Mouse (Mus musculus) urinary bladder, postnatal 36 days (tissue): ENCODE data around the gene Socs3.

Experiments used
- DNase-seq, 2 experiments: peaks; one replicate each; pipeline ENCODE4 v3.0.0; 2022; ENCODE audit warnings: low spot score in 2 of 2, mixed read lengths in 1 of 2

Socs3 gene

DNA sequence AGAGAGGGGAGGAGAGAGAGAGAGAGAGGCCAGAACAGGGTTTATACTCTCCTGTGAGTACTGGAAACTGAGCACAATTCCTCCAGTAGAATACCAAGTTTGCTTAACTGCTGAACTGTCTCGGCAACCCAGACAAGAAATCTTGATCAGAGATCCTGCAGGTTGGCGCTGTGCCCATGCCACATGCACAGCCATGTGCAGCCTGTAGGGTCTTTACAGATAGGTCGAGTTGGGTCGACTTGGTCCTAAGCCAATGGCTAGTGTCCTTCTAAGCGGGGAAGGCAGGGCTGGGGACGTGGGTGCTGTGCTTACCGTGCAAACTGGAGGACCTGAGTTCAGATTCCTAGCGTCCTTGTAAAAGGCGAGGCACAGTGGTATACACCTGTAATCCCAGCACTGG is 15.0 kb downstream of the Socs3 start:
- DNase-seq: no peak

- no peak for DNase-seq
Measured at GRCm38 (mm10) chr11:117954094-117954493, 15.8 kb downstream of the Socs3 start.

GRCm38 (mm10) chr11:117952174-117952933 is 17.5 kb downstream of the Socs3 start:
- no peak for DNase-seq

DNA sequence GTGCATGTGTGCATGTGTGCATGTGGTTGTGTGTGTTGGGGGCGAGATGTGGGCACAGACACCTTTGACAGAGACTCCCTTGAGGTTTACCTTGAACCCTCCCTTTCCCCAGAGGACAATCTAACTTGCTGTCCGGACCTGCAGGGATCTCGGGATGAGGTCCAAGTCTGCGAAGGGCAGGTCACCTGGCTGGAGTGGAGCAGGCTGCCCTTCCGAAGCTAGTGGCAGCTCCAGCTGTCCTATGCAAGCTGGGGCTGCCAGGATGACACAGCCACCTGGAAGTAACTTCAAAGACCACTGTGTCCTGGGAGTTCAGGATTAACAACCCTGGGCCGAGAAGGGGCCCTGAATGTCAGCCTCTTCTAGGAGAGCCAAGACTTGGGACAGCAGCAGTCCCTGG is 18.5 kb downstream of the Socs3 start:
- DNase-seq: no peak

GRCm38 (mm10) chr11:117949392-117950091 is 20.3 kb downstream of the Socs3 start:
- DNase-seq: peak; percentile 72 to 85

DNA sequence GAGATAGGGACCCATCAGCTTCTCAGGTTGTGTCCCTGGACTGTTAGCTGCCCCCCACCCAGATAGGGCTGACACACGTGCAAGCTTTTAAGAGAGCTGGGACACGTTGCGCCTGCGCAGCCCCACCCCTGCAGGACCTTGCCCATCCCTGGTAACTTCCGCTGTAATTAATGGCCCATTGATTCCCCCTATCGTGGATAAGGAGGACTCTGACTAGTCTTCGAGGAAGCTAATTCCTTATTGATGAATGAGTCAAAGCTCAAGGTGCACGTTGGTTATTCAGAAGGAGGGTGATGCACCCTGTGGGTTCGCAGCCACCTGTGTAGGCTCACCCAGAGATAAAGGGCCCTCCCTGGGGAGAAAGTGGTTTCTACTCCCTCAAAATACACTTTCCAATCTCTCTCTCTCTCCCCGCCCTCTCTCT is 22.8 kb downstream of the Socs3 start:
- DNase-seq: no peak

DNA sequence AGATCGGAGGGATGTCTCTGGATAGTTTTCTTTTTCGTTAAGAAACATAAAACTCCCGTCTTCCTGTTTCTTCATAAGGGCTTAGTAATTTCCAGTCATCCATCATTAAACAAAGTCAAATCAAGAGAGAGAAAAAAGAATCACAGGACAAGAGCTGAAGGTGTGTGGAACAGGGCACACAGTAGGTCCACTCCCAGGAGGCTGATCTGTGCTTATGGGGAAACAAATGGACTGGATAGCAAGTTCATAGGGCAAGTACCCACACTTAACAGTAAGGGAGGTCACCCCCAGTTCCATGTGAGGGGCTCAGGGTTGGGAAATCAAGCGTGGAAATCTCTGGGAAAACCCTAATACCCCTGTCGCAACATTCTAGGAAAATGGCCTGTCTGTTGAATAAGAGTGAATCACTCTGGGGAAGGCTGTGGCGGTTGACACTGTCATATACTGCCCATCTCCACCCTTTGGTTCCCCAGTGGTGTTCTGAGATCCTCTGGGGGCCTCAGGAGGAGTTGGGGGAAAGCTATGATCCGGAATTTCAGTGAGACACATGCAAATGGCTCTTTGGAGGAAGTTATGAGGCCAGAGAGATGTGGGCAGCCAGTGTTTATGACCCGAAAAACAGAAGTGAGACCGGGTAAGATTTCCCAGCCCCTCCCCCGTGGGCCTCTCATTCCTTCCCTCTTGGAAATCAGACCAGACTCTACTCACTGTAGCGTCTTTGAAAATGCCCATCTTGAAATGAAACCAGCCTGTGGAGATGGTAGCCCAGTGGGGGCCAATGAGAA is 23.5 kb downstream of the Socs3 start:
- no peak for DNase-seq

DNA sequence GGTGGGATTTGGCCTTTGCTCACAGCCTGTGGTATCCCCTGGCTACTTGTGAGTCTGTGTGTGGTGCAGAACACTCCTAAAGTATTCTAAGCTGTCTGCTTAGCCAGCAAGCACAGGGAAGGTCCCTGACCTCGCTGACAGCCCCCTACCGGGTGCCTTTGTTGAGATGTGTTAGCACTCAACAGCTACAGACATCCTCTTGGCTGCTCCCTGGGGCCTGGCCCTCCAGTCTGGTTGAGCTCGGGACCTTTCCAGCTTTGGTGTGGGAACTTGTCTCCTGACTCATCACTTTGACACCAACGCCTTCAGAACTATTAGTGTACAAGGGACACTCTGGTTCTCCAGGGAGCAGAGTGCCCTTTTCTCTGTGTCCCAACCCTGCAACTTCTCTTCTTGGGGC is 28.0 kb downstream of the Socs3 start:
- DNase-seq: peak in 1 of 2 experiments; percentile 26

DNA sequence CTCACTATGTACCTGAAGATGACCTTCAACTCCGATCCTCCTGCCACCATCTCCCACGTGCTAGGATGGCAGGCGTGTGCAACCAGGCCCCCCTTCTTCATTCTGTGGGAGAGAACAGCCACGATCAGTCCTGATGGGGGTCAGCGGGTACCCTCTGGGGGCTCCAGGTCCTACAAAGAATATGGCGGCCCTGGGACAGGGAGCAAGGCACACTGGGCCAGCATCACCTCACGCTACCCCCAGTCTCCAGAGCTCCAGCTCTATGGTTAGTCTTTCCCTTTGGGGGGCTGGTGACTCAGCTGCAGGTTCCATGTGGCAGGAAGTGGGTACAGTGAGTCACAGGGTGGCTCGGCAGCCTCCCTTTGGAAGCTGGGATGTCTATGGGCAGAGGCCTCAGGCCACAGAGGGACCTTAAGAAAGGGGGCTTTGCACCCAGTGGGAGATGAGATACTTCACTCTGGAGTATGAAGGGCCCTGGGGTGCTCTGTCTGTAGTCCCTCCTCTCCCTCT is 28.5 kb downstream of the Socs3 start:
- DNase-seq: no peak

DNA sequence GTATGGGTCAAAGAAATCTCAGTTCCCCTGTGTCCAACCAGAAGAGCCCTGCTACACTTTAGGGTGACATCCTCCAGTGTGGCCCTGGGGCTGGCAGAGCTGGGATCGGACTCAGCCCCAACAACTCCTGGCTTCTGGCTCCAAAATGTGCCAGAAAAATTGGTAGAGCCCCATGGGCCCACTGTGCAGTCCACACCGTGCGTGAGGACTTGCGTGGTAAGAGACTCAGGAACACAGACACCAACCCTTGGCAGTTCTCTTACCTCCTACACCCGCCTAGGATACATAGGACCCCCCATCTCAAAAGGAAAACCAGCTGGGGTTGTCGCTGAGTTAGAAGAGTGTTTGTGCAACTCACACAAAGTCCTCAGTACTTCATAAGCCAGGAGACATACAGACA is 29.0 kb downstream of the Socs3 start:
- no peak for DNase-seq

- peak; percentile 61 to 79 for DNase-seq
Measured at GRCm38 (mm10) chr11:117939741-117940285, 30.0 kb downstream of the Socs3 start.

DNA sequence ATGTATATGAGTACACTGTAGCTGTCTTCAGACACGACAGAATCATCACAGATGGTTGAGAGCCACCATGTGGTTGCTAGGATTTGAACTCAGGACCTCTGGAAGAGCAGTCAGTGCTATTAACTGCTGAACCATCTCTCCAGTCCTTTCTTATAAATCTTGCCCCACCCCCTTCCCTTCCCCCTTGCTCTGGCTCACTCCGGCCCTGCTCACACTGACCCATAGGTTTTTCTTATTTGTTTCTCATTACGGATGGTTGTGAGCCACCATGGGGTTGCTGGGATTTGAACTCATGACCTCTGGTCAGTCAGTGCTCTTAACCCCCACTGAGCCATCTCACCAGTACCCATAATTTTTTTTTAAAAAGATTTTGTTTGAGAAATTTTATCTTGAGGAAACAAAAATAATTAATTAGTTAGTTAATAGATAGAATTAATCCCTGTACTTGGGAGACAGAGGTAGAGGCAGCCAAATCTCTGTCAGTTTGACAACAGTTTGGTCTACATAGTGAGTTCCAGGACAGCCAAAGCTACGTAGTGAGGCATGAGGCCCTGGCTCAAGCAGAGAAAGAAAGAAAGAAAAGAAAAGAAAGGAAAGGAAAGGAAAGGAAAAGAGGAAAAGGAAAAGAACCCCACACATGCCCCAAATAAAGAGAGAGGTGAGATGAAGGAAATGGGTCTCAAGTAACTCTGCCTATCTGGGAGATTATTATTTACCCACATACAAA is 30.7 kb downstream of the Socs3 start:
- DNase-seq: no peak

- DNase-seq: peak; percentile 53 to 77
Measured at GRCm38 (mm10) chr11:117936202-117936601, 33.6 kb downstream of the Socs3 start.

DNA sequence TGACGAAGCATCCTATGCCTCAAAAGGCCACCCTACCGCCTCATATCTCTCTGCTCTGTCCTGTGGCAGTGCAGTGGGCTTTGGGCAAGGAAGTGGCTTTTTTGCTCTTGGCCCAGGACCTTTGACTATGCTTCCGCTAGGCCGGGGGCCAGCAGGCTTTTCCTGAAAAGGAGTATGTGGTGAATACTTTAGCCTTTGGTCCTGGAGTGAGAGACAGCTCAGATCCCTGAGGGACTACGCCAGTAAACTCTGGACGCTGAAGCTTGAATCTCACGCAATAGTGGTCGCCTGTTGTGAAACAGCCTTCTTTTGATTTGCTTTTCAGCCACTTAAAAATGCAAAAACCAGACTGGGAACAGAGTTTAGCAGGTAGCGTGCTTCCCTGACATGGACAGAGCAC is 34.2 kb downstream of the Socs3 start:
- DNase-seq: peak in 1 of 2 experiments; percentile 65

DNA sequence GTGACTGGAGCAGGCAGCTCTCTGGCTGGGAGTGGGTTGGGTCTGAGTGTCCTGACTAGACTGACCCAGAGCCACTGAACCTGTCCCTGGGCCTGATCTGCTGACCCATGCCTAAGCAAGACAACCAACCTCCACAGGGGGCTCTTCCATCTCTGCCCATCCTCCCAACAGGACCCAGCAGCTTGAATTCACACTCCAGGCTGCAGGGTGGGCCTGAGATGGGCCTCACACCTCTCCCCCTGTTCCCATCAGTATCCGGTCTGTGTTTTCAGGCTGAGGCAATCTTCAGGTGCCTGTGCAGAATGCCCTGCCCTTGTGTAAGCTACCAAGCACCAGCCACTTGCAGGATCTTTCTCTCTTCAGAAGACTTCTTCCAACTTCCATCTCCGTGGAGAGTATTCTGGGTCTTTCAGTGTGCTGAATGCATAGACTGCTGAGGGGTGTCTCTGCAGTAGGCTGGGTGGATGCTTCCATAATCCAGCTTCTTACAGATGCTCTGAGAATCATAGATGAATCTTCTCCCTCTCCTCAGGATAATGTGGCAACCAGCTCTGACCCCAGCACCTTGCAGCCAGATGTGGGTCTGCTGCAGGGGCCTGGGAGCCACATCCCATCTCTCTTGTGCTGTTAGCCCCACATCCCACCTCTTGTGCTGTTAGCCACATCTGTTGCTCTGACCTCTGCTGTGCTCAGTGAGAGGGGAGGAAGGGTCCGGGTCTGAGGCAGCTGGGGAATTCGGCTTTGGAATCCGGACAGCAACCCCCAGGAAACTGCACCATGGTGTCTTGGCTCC is 35.1 kb downstream of the Socs3 start:
- DNase-seq: no peak

DNA sequence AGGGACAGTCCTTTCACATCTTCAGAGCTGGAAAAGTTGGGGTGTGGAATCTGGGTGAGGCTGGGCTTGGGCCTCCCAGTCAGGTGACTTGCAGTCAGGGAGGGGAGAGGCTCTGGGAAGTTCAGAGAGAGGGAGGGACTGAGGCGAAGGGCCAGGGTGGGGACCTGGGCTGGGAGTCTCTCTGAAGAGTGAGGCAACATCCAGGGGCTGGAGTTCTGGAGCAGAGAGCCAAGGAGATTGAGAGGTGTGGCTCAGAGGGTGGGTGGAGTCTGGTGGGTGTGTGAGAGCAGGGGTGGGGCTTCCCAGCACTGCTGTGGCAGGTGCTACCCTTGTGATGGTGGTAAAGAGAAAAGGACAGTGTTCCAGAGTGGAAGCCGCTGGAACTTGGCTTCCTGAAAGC is 35.7 kb downstream of the Socs3 start:
- peak; percentile 63 to 85 for DNase-seq

DNA sequence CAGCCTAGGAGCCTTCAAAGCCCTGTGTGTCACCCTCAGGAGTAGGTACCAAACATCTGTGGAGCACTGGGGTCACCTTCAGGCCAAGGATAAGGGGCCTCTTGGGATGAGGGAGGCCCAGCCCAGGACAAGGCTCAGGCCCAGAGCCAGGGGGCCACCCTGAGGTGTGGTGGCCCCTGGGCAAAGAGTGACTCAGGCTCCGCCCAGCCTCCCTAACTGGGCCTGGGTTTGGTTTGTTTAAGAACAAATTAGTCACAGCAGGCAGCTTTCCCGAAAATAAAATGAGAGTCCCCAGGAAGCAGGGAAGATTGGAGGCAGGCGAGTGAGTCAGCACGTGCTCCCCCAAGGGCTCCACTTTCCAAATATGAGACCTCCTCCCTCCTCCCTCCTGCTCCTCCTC is 37.7 kb downstream of the Socs3 start:
- DNase-seq: peak; percentile 65 to 76

- no peak for DNase-seq
Measured at GRCm38 (mm10) chr11:117931576-117931975, 38.3 kb downstream of the Socs3 start.

DNA sequence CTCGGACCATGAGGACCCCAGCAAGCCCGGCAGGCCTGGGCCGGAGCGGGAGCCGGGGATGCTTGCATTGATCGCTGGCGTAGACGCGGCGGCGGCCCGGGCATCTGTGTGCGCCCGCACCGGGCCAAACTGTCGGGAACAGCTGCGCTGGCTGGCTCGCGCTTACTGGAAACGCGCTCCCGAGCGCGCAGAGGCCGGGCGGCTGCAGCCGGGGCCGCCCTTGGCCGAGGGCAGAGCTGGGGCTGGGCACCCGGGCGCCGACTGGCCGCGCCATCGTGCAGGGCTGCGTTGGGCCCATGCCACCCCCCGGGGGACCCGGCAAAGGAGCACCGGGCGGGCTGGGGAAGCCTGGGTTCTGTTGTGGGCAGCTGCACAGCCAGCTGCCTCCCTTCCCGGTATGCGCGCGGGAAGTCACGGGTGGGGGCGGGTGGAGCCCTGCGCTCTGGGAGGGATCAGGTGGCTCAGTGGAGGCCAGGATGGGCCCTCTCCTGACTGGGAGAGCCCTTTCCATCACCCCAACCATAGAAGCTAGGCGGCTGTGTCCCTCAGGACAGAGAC is 39.0 kb downstream of the Socs3 start:
- DNase-seq: peak; percentile 36 to 37

DNA sequence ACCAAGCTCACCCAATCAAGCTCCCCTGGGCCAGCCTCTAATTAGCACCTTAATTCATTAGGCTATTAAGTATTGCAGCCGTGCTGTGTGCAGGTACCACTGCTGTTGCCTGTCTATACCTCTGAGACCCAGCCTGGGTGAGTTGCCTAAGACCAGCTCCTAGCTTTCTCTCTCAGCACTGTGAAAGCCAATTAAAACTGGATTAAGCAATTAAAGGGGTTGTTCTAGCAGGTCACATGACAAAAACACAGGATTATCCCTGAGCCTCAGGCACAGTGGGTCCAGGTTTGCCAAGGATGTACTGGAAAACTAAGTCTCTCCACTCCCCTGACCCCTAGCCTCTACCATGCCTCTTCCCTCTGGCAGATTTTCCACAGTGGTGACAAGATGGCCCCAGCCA is 44.3 kb downstream of the Socs3 start:
- DNase-seq: no peak
